Mouse (Mus musculus) common myeloid progenitor, adult 5-6 weeks (primary cell): ENCODE data around the gene Asz1. TPM values are rescaled to one million over a fixed set of nuclear protein-coding genes. Genes with fewer than 3 reads are reported as not detected.

Source experiments
- ATAC-seq: replicated peaks from 2 replicates; pipeline ENCODE4 v1.8.0; 2016; ENCODE audit warnings: low read depth, mild to moderate bottlenecking, moderate TSS enrichment, inconsistent platforms; ENCODE audit not compliant: poor library complexity, severe bottlenecking
- total RNA-seq: library from RNA; stranded (forward); fragments of 200-1000, 187-1606 nt; gene quantifications from 2 replicates; pipeline ENCODE4 v1.2.3, GENCODE M21; 2017

The Asz1 gene
- total RNA-seq: not detected in 2 replicates

- ATAC-seq: no peak
These were observed at the start of gene Asz1 for GRCm38 (mm10) chr6:18108934-18109333. Gene Asz1, minus strand, starts transcription at chr6:18109061.

- ATAC-seq: no peak
These were observed 44.2 kb upstream of the Asz1 start for GRCm38 (mm10) chr6:18153031-18153430.

GRCm38 (mm10) chr6:18135246-18135645 lies 26.4 kb upstream of the Asz1 start:
- ATAC-seq: no peak

GRCm38 (mm10) chr6:18128059-18128458 lies 19.2 kb upstream of the Asz1 start:
- no peak for ATAC-seq

GRCm38 (mm10) chr6:18127206-18127983 lies 18.5 kb upstream of the Asz1 start:
- no peak for ATAC-seq

GRCm38 (mm10) chr6:18096861-18097260 lies 12.0 kb downstream of the Asz1 start:
- no peak for ATAC-seq

- no peak for ATAC-seq
These were observed 19.8 kb downstream of the Asz1 start for GRCm38 (mm10) chr6:18089098-18089497.

GRCm38 (mm10) chr6:18087160-18087804 lies 21.6 kb downstream of the Asz1 start:
- no peak for ATAC-seq

GRCm38 (mm10) chr6:18078615-18079014 lies 30.2 kb downstream of the Asz1 start:
- peak; percentile 88 for ATAC-seq

GRCm38 (mm10) chr6:18076986-18077385 lies 31.9 kb downstream of the Asz1 start:
- ATAC-seq: no peak

GRCm38 (mm10) chr6:18076577-18076976 lies 32.3 kb downstream of the Asz1 start:
- ATAC-seq: peak; percentile 39; the same call in 1 of the 2 replicates

- no peak for ATAC-seq
These were observed 51.0 kb downstream of the Asz1 start for GRCm38 (mm10) chr6:18057899-18058298.

- ATAC-seq: no peak
These were observed 57.2 kb downstream of the Asz1 start for GRCm38 (mm10) chr6:18051702-18052101.

- ATAC-seq: no peak
These were observed 64.6 kb downstream of the Asz1 start for GRCm38 (mm10) chr6:18044299-18044698.

- no peak for ATAC-seq
These were observed 65.7 kb downstream of the Asz1 start for GRCm38 (mm10) chr6:18043172-18043571.

- 0 out of 2 replicates have a peak, but pooled peaks have one; percentile 8 for ATAC-seq
These were observed 76.6 kb downstream of the Asz1 start for GRCm38 (mm10) chr6:18032271-18032670.

- peak; percentile 75 for ATAC-seq
These were observed 77.3 kb downstream of the Asz1 start for GRCm38 (mm10) chr6:18031509-18032010.

GRCm38 (mm10) chr6:18030868-18031508 lies 77.9 kb downstream of the Asz1 start:
- peak; percentile 2; the same call in 1 of the 2 replicates for ATAC-seq

- peak; percentile 77 for ATAC-seq
These were observed 78.9 kb downstream of the Asz1 start, which contains the start of gene Wnt2 for GRCm38 (mm10) chr6:18029746-18030656. Gene Wnt2, minus strand, starts transcription at chr6:18030585.
